Comparison of ENCODE assay signal across 21 mouse cellular contexts in genomic region chr16:90150820-90151219, GRCm38 (mm10). TPM values are rescaled to one million over a fixed set of nuclear protein-coding genes. Genes with fewer than 3 reads are reported as not detected.
A peak's percentile ranks its signal among the peaks of the same experiment; 100 is the strongest.
DNase-seq lines count a peak whose midpoint lies in the region; ATAC-seq lines count a peak whose summit lies in the region.
"Had no signal": no experiment of that assay in that cellular context is flagged by ENCODE, and none has a peak within 500 bp of the region (broad histone marks: within the 10 kb centered on the region; RNA-seq: fewer than 3 reads in every experiment).

No protein-coding gene starts in this region.

- no peaks in the 10 kb centered on the region for H3K36me3 ChIP-seq in forebrain, embryonic 10.5 days (replicated peaks)
- no peaks in the 10 kb centered on the region for H3K36me3 ChIP-seq in forebrain, embryonic 15.5 days
- no peaks in the 10 kb centered on the region for H3K36me3 ChIP-seq in stomach, embryonic 15.5 days
- H3K36me3 ChIP-seq: heart, embryonic 10.5 days; hindbrain, embryonic 10.5 days had no signal

- H3K4me2 ChIP-seq in forebrain, embryonic 15.5 days (replicated peaks) = no peak overlapping the region
- no peak overlapping the region for H3K4me2 ChIP-seq in stomach, embryonic 15.5 days
- H3K4me2 ChIP-seq: hindbrain, embryonic 14.5 days had no signal

- no peak for ATAC-seq in forebrain, embryonic 15.5 days (replicated peaks)
- no peak for ATAC-seq in stomach, embryonic 15.5 days (ENCODE audit: insufficient read depth, low FRiP score, low read depth)
- ATAC-seq: CD4-positive, CD25-positive, alpha-beta regulatory T cell, adult 4 months; forebrain, embryonic 14.5 days; Patski had no signal

- peaks cover 15% of the 10 kb centered on the region for H3K27me3 ChIP-seq in forebrain, embryonic 10.5 days (ENCODE audit: poor library complexity, severe bottlenecking)
- no peaks in the 10 kb centered on the region for H3K27me3 ChIP-seq in forebrain, embryonic 15.5 days
- H3K27me3 ChIP-seq in stomach, embryonic 15.5 days (replicated peaks) = no peaks in the 10 kb centered on the region
- H3K27me3 ChIP-seq: Patski had no signal

- peaks cover 14% of the 10 kb centered on the region for H3K4me1 ChIP-seq in forebrain, embryonic 10.5 days
- H3K4me1 ChIP-seq in forebrain, embryonic 15.5 days = no peaks in the 10 kb centered on the region
- H3K4me1 ChIP-seq in stomach, embryonic 15.5 days = no peaks in the 10 kb centered on the region

- WGBS in forebrain, embryonic 10.5 days = 75% methylated on average over 6 of the region's 6 CpGs
- WGBS in forebrain, embryonic 15.5 days = 84% methylated on average over 6 of the region's 6 CpGs
- 77% methylated on average over 6 of the region's 6 CpGs for WGBS in stomach, embryonic 15.5 days

- H3K9me3 ChIP-seq in forebrain, embryonic 10.5 days = no peaks in the 10 kb centered on the region
- H3K9me3 ChIP-seq in forebrain, embryonic 15.5 days = no peaks in the 10 kb centered on the region
- H3K9me3 ChIP-seq in stomach, embryonic 15.5 days = no peaks in the 10 kb centered on the region
- H3K9me3 ChIP-seq: heart, embryonic 10.5 days; hindbrain, embryonic 10.5 days had no signal

- 0 out of 2 replicates have a peak overlapping the region, but pooled peaks have one; percentile 1 for H3K27ac ChIP-seq in forebrain, embryonic 10.5 days
- H3K27ac ChIP-seq in forebrain, embryonic 15.5 days (replicated peaks) = no peak overlapping the region
- 0 out of 2 replicates have a peak overlapping the region, but pooled peaks have one; percentile 48 for H3K27ac ChIP-seq in stomach, embryonic 15.5 days
- H3K27ac ChIP-seq: hindbrain, embryonic 10.5 days; hindbrain, embryonic 14.5 days had no signal

- no peak overlapping the region for H3K4me3 ChIP-seq in forebrain, embryonic 10.5 days
- no peak overlapping the region for H3K4me3 ChIP-seq in forebrain, embryonic 15.5 days
- H3K4me3 ChIP-seq in stomach, embryonic 15.5 days (replicated peaks) = no peak overlapping the region
- H3K4me3 ChIP-seq: heart, embryonic 10.5 days; hindbrain, embryonic 10.5 days had no signal

- no peak for DNase-seq in forebrain, embryonic 10.5 days (ENCODE audit: extremely low spot score, low spot score)
- DNase-seq in urinary bladder, postnatal 14 days (ENCODE audit: low spot score) = peak; percentile 40
- DNase-seq in urinary bladder, adult 18-20 months (ENCODE audit: low spot score in 2 of 2) = no peak
- no peak for DNase-seq in spleen, postnatal 36 days (ENCODE audit: low spot score in 2 of 2)
- DNase-seq in layer of hippocampus, postnatal 14 days (ENCODE audit: low spot score in 2 of 2) = no peak
- DNase-seq: adrenal gland, adult 2 months; adrenal gland, postnatal 25 days; B cell, adult 2 months; cerebellum, adult 18-20 months; cerebellum, adult 9-11 months; cerebellum, postnatal 36 days; heart, adult 18-20 months; heart, postnatal 14 days had no signal

- H3K9ac ChIP-seq in forebrain, embryonic 15.5 days (replicated peaks) = no peak overlapping the region
- H3K9ac ChIP-seq in stomach, embryonic 15.5 days = no peak overlapping the region
- H3K9ac ChIP-seq: hindbrain, embryonic 14.5 days had no signal

RNA-seq across cellular contexts. Expression of gene Tiam1, which starts 7.3 kb away (rescaled TPM):
- polyA plus RNA-seq in forebrain, embryonic 10.5 days (2016; fragmentation: Nextera tagmentation; extraction: Ambion mirVana) = 18.4 and 21.4 TPM in 2 replicates
- polyA plus RNA-seq in forebrain, embryonic 15.5 days (2015; fragmentation: Nextera tagmentation; extraction: Ambion mirVana) = 33.8 and 35.1 TPM in 2 replicates
- polyA plus RNA-seq in stomach, embryonic 15.5 days (2015; fragmentation: Nextera tagmentation; extraction: Ambion mirVana) = 19.1 and 19.5 TPM in 2 replicates
- 10 to 100 TPM; 72.9 to 90.5 TPM for total RNA-seq in layer of hippocampus, postnatal 14 days (2021)
